Mouse (Mus musculus) liver, embryonic 13.5 days (tissue): ENCODE data around the gene Map10. TPM values are rescaled to one million over a fixed set of nuclear protein-coding genes. Genes with fewer than 3 reads are reported as not detected.
A peak's percentile ranks its signal among the peaks of the same experiment; 100 is the strongest.

ENCODE experiments used
- ATAC-seq: fragments of 200-750 bp; cut with Nextera tagmentation; 2 replicates; pipeline ENCODE4 v1.8.0; 2017; ENCODE audit warnings: low read depth, mild to moderate bottlenecking, moderate number of reproducible peaks, moderate library complexity
- DNase-seq: peaks from one replicate; pipeline ENCODE4 v3.0.0; 2022
- H3K27ac ChIP-seq: fragments of 300-500 bp; sonication (generic); 2 replicates; pipeline ENCODE4 v1.5.1; 2015; ENCODE audit warnings: moderate library complexity, mild to moderate bottlenecking, inconsistent platforms
- H3K27me3 ChIP-seq: fragments of 300-500 bp; sonication (generic); 2 replicates; pipeline ENCODE4 v1.6.1; 2015; ENCODE audit warnings: mild to moderate bottlenecking, inconsistent platforms
- H3K36me3 ChIP-seq: fragments of 300-500 bp; sonication (generic); 2 replicates; pipeline ENCODE4 v1.6.1; 2015; ENCODE audit warnings: mild to moderate bottlenecking, inconsistent platforms
- H3K4me1 ChIP-seq: fragments of 300-500 bp; sonication (generic); replicated peaks from 2 replicates; pipeline ENCODE4 v1.6.1; 2015; ENCODE audit warnings: inconsistent platforms
- H3K4me2 ChIP-seq: fragments of 300-500 bp; sonication (generic); 2 replicates; pipeline ENCODE4 v1.6.1; 2015; ENCODE audit warnings: inconsistent platforms, mild to moderate bottlenecking, moderate library complexity
- H3K4me3 ChIP-seq: fragments of 300-500 bp; sonication (generic); replicated peaks from 2 replicates; pipeline ENCODE4 v1.5.1; 2015; ENCODE audit warnings: mild to moderate bottlenecking, inconsistent platforms
- H3K9ac ChIP-seq: fragments of 300-500 bp; sonication (generic); 2 replicates; pipeline ENCODE4 v1.6.1; 2015; ENCODE audit warnings: mild to moderate bottlenecking, inconsistent platforms
- H3K9me3 ChIP-seq: fragments of 300-500 bp; sonication (generic); replicated peaks from 2 replicates; pipeline ENCODE4 v1.6.1; 2016; ENCODE audit warnings: inconsistent platforms
- WGBS: fragments of 180-500 bp; shearing (Covaris S2); methylation state at CpG from one replicate; pipeline ENCODE4 v1.1.7; 2015; ENCODE audit not compliant: insufficient replicate concordance; 5-methylcytosine and 5-hydroxymethylcytosine counted together
- polyA plus RNA-seq: library from polyadenylated mRNA; unstranded; fragments of >200 nt; fragmentation: Nextera tagmentation; extraction: Ambion mirVana; gene quantifications from 2 replicates; pipeline ENCODE4 v1.2.1, GENCODE M21; 2015

Gene Map10
- polyA plus RNA-seq, 1 experiment from 2014 or later = 0.97 TPM

GRCm38 (mm10) chr8:125692447-125692846 lies 22.8 kb downstream of the Map10 start:
- Histone ChIP-seq H3K4me2 (no peak overlapping the region), H3K4me3 (no peak overlapping the region), H3K27me3 (no peaks in the 10 kb centered on the region), H3K27ac (no peak overlapping the region), H3K4me1 (peaks cover 4% of the 10 kb centered on the region; the same call in 1 of the 2 replicates), H3K9me3 (peaks cover 2% of the 10 kb centered on the region; the same call in 1 of the 2 replicates), H3K9ac (no peak overlapping the region), H3K36me3 (no peaks in the 10 kb centered on the region)
- ATAC-seq (no peak), DNase-seq (no peak)
- 53% methylated on average over 5 of the region's 5 CpGs for WGBS

DNA sequence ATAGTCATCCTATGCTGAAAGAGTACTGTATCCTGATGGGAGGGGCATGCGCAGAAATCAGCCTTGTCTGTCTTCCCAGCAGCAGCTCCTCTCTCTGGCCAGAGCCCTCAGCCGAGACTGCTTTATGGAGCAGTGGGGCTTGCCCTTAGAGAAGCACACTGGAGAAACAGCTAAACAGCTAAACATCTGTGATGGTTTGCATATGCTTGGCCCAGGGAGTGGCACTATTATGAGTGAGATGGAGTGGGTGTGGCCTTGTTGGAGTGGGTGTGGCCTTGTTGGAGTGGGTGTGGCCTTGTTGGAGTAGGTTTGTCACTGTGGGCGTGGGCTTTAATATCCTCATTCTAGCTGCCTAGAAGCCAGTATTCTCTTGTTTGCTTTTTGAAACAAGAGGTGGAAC lies 23.6 kb downstream of the Map10 start:
- no peak overlapping the region for H3K27ac ChIP-seq
- no peaks in the 10 kb centered on the region for H3K36me3 ChIP-seq
- 67% methylated on average over 3 of the region's 3 CpGs for WGBS
- H3K4me3 ChIP-seq = no peak overlapping the region
- ATAC-seq (peak; percentile 45), DNase-seq (peak; percentile 15)
- peaks cover 3% of the 10 kb centered on the region; the same call in 1 of the 2 replicates for H3K9me3 ChIP-seq
- no peak overlapping the region for H3K4me2 ChIP-seq
- H3K27me3 ChIP-seq = no peaks in the 10 kb centered on the region
- H3K4me1 ChIP-seq = peaks cover 4% of the 10 kb centered on the region; the same call in 1 of the 2 replicates
- H3K9ac ChIP-seq = no peak overlapping the region

DNA sequence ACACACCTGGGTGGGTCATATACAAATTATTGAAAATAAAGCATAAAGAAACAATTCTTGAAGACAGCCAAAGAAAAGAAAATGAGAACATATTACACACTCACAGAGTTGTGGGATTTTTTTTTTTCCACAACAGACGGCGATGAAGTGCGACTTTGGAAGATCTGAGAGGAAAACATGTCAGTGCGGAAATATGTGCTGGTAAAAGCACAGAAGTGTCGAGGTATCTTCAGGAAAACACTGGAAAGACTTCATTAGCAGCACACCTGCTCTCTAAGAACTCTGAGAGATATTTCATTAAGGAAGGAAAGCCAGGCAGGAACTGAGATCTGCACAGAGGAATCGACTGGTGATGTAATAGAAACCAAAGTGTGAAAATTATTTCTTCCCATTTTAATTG lies 26.3 kb downstream of the Map10 start:
- WGBS = 69% methylated on average over 6 of the region's 6 CpGs
- DNase-seq = no peak
- peaks cover 4% of the 10 kb centered on the region; the same call in 1 of the 2 replicates for H3K4me1 ChIP-seq
- H3K4me3 ChIP-seq = no peak overlapping the region
- H3K36me3 ChIP-seq = no peaks in the 10 kb centered on the region
- peaks cover 3% of the 10 kb centered on the region; the same call in 1 of the 2 replicates for H3K9me3 ChIP-seq
- H3K9ac ChIP-seq = no peak overlapping the region
- H3K27ac ChIP-seq = no peak overlapping the region
- no peaks in the 10 kb centered on the region for H3K27me3 ChIP-seq
- ATAC-seq = no peak
- no peak overlapping the region for H3K4me2 ChIP-seq

DNA sequence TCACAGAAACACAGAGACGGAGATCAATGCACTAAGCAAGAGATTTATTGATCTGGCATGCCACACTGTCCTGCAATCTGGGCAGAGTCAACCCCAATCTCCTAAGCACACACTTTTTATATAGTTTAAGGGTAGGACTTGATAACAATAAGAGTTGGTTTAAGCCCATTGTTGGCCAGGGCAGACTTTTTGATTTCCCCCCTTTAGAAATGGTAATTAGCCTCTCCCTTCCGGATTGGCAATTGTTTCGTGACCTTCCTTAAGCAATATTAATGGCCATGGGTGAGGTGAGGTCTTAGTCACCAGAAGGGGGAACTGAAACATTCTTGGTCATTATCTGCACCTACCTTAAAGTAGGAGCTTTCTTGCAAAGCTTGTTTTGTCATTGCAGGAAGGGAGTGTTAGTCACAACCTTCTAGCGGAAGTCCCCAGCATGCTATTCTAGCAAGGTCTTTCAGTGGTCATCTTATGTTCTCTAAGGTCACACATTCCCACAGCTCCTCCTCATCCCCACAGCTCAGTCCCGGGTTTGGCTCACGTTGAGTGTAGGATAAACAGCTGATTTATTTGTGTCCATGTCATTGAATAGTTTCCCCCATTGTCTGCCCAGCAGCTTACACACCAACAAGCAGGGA lies 29.9 kb downstream of the Map10 start:
- Histone ChIP-seq H3K4me2 (no peak overlapping the region), H3K4me1 (no peaks in the 10 kb centered on the region), H3K36me3 (no peaks in the 10 kb centered on the region), H3K27me3 (no peaks in the 10 kb centered on the region), H3K9me3 (peaks cover 3% of the 10 kb centered on the region; the same call in 1 of the 2 replicates), H3K27ac (no peak overlapping the region), H3K4me3 (no peak overlapping the region), H3K9ac (no peak overlapping the region)
- ATAC-seq (no peak), DNase-seq (no peak)
- 66% methylated on average over 6 of the region's 6 CpGs for WGBS

GRCm38 (mm10) chr8:125700407-125700806 lies 30.8 kb downstream of the Map10 start:
- no peak for DNase-seq
- no peaks in the 10 kb centered on the region for H3K36me3 ChIP-seq
- 71% methylated on average over 7 of the region's 7 CpGs for WGBS

DNA sequence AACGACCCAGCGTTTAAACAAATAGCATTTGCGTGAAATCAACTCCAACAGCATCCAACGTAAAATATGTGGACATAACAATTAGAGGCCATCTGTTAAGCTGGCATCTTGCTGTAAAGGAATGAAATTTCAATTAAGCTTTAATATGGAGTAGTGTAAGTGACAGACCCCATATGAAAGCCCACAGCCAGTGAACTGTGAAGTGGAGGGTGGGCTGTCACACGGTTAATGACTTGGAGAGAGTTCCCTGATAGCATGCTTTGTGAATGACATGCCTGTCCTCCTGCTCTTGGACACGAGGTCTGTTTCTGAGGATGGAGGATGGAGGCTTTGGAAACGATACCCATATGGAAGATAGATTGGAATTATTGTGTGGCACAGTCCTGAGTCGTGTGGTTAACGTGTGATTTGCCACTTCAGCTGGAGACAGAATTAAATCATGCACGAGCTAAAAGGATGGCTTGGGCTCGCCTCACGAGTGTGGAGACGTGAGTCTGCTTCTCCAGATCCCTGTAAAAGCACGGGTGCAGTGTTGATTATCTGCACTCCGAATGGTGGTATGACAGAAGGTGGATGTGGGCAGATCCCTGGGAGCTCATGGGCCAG lies 33.4 kb downstream of the Map10 start:
- Histone ChIP-seq H3K4me1 (no peaks in the 10 kb centered on the region), H3K27me3 (no peaks in the 10 kb centered on the region), H3K4me3 (no peak overlapping the region), H3K9me3 (no peaks in the 10 kb centered on the region), H3K27ac (no peak overlapping the region), H3K9ac (no peak overlapping the region), H3K4me2 (no peak overlapping the region), H3K36me3 (no peaks in the 10 kb centered on the region)
- 64% methylated on average over 15 of the region's 15 CpGs for WGBS
- no peak for DNase-seq
- no peak for ATAC-seq

More at GRCm38 (mm10) chr8:125700407-125700806, 30.8 kb downstream of the Map10 start:
- Histone ChIP-seq H3K4me3 (no peak overlapping the region), H3K27ac (no peak overlapping the region), H3K9ac (no peak overlapping the region), H3K4me2 (no peak overlapping the region), H3K4me1 (no peaks in the 10 kb centered on the region), H3K9me3 (peaks cover 3% of the 10 kb centered on the region; the same call in 1 of the 2 replicates), H3K27me3 (no peaks in the 10 kb centered on the region)
- no peak for ATAC-seq

DNA sequence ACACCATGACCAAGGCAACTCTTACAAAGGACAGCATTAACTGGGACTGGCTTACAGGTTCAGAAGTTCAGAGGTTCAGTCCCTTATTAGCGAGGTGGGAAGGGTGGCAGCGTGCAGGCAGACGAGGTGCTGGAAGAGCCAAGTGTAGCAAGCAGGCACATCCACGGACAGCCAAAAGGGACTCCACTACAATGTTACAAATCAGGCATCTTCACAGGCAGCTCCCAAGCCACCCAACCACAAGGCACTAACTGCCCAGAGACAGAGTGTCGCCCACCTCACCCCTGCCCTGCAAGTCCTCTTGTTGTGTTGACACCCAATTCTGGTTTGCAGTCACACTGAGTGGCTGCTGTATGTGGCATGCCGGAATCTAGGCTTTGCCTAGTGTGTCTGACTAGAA lies 34.8 kb downstream of the Map10 start:
- Histone ChIP-seq H3K9me3 (no peaks in the 10 kb centered on the region), H3K36me3 (no peaks in the 10 kb centered on the region), H3K9ac (no peak overlapping the region), H3K4me3 (no peak overlapping the region), H3K4me2 (no peak overlapping the region), H3K27ac (no peak overlapping the region), H3K4me1 (no peaks in the 10 kb centered on the region), H3K27me3 (no peaks in the 10 kb centered on the region)
- no peak for DNase-seq
- 69% methylated on average over 6 of the region's 6 CpGs for WGBS
- ATAC-seq = no peak

- Histone ChIP-seq H3K27me3 (no peaks in the 10 kb centered on the region), H3K4me3 (no peak overlapping the region), H3K4me1 (peaks cover 5% of the 10 kb centered on the region), H3K9ac (no peak overlapping the region), H3K36me3 (no peaks in the 10 kb centered on the region), H3K9me3 (no peaks in the 10 kb centered on the region), H3K27ac (no peak overlapping the region), H3K4me2 (no peak overlapping the region)
- 72% methylated on average over 7 of the region's 7 CpGs for WGBS
- no peak for DNase-seq
- no peak for ATAC-seq
Observed at GRCm38 (mm10) chr8:125705816-125706215, 36.2 kb downstream of the Map10 start.

GRCm38 (mm10) chr8:125709171-125709570 lies 39.6 kb downstream of the Map10 start:
- Histone ChIP-seq H3K36me3 (no peaks in the 10 kb centered on the region), H3K9me3 (no peaks in the 10 kb centered on the region), H3K4me1 (peaks cover 25% of the 10 kb centered on the region), H3K4me2 (no peak overlapping the region), H3K27ac (no peak overlapping the region), H3K27me3 (no peaks in the 10 kb centered on the region), H3K4me3 (no peak overlapping the region), H3K9ac (no peak overlapping the region)
- WGBS = 70% methylated on average over 5 of the region's 5 CpGs
- ATAC-seq (no peak), DNase-seq (no peak)

GRCm38 (mm10) chr8:125711514-125711913 lies 41.9 kb downstream of the Map10 start:
- Histone ChIP-seq H3K4me1 (peaks cover 25% of the 10 kb centered on the region), H3K36me3 (no peaks in the 10 kb centered on the region), H3K27ac (peak overlapping the region; percentile 71), H3K9me3 (no peaks in the 10 kb centered on the region), H3K9ac (no peak overlapping the region), H3K27me3 (0 out of 2 replicates have a peak, but pooled peaks cover 3% of the 10 kb centered on the region), H3K4me2 (no peak overlapping the region), H3K4me3 (no peak overlapping the region)
- DNase-seq (peak; percentile 73), ATAC-seq (peak; percentile 100)
- WGBS = 20% methylated on average over 5 of the region's 5 CpGs

DNA sequence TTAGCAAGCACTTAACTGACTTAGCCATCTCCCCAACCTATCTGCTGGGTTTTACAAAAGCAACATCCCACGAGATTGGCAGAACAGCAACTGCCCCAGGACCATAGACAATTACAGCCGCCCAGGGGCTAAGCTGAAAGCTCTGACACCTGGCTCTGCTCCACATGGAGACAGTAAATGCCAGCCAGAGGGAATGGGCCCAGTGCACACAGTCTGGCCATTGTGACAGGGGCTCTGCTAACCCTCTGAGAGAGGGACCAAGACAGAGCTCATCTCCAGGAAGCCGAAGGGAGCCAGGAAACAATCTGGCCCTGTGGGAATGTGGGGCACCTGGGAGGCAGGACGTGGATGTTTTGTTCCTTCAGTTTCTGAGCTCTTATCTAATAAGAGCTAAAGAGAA lies 46.6 kb downstream of the Map10 start:
- Histone ChIP-seq H3K9me3 (no peaks in the 10 kb centered on the region), H3K36me3 (no peaks in the 10 kb centered on the region), H3K27ac (no peak overlapping the region), H3K4me2 (no peak overlapping the region), H3K4me1 (peaks cover 16% of the 10 kb centered on the region), H3K9ac (no peak overlapping the region), H3K27me3 (0 out of 2 replicates have a peak, but pooled peaks cover 3% of the 10 kb centered on the region), H3K4me3 (no peak overlapping the region)
- ATAC-seq (no peak), DNase-seq (no peak)
- 49% methylated on average over 4 of the region's 4 CpGs for WGBS

- Histone ChIP-seq H3K36me3 (no peaks in the 10 kb centered on the region), H3K27me3 (0 out of 2 replicates have a peak, but pooled peaks cover 3% of the 10 kb centered on the region), H3K9me3 (no peaks in the 10 kb centered on the region), H3K4me3 (no peak overlapping the region), H3K4me2 (no peak overlapping the region), H3K27ac (no peak overlapping the region), H3K4me1 (peaks cover 12% of the 10 kb centered on the region), H3K9ac (no peak overlapping the region)
- 50% methylated on average over 7 of the region's 7 CpGs for WGBS
- ATAC-seq = no peak
- DNase-seq = no peak
Observed at GRCm38 (mm10) chr8:125716613-125717012, 47.0 kb downstream of the Map10 start.
